In genomic region chr17:21231654-21232053, GRCm38 (mm10) we compare ENCODE assay signal across 9 mouse cellular contexts. TPM values are rescaled to one million over a fixed set of nuclear protein-coding genes. Genes with fewer than 3 reads are reported as not detected.
DNase-seq lines count a peak whose midpoint lies in the region; ATAC-seq and TF ChIP-seq lines count a peak whose summit lies in the region.
"Had no signal": no experiment of that assay in that cellular context is flagged by ENCODE, and none has a peak within 500 bp of the region (broad histone marks: within the 10 kb centered on the region; RNA-seq: fewer than 3 reads in every experiment).

No protein-coding gene starts in this region.

- WGBS in heart, adult 2 months, result 28% methylated on average over 9 of the region's 9 CpGs
- WGBS in heart, embryonic 12.5 days, result 25% methylated on average over 9 of the region's 9 CpGs

- no peak overlapping the region for H3K4me2 ChIP-seq in heart, embryonic 12.5 days
- H3K4me2 ChIP-seq: embryonic facial prominence, embryonic 13.5 days had no signal

- H3K27me3 ChIP-seq in heart, adult 2 months (ENCODE audit: control insufficient read depth, insufficient read depth, low read length), result no peaks in the 10 kb centered on the region
- H3K27me3 ChIP-seq in heart, embryonic 12.5 days (replicated peaks), result no peaks in the 10 kb centered on the region
- H3K27me3 ChIP-seq in E14TG2a.4 (ENCODE audit: insufficient read depth, low read length), result no peaks in the 10 kb centered on the region
- H3K27me3 ChIP-seq: embryonic facial prominence, embryonic 13.5 days had no signal

- no peak for TF ChIP-seq EP300 in heart, adult 2 months (IDR thresholded peaks at IDR 0.05; ENCODE audit: insufficient read depth, low read depth, low read length)

- H3K79me2 ChIP-seq in heart, adult 2 months (replicated peaks; ENCODE audit: control insufficient read depth, insufficient read depth, low read length), result no peaks in the 10 kb centered on the region

- no peak for ATAC-seq in heart, embryonic 12.5 days (ENCODE audit: insufficient number of reproducible peaks, low FRiP score)

- TF ChIP-seq CTCF in heart, adult 2 months (IDR thresholded peaks at IDR 0.05), result peak; percentile 72
- peak; percentile 64 for TF ChIP-seq CTCF in E14TG2a.4 (conservative IDR thresholded peaks at IDR 0.05; ENCODE audit: low read length)

- peaks cover 6% of the 10 kb centered on the region; the same call in 1 of the 2 replicates for H3K9me3 ChIP-seq in heart, embryonic 12.5 days (replicated peaks)
- peaks cover 13% of the 10 kb centered on the region for H3K9me3 ChIP-seq in E14TG2a.4 (ENCODE audit: low read length)

- no peak for TF ChIP-seq POLR2A in heart, adult 2 months (IDR thresholded peaks at IDR 0.05; ENCODE audit: insufficient read depth, low read depth, low read length)

- peak; percentile 15 to 43 for DNase-seq in heart, adult 2 months
- peak; percentile 5 for DNase-seq in cerebellum, adult 8-10 months
- peak; percentile 61 for DNase-seq in heart, postnatal 4 days
- DNase-seq in left cerebral cortex, postnatal 14 days (ENCODE audit: low spot score in 2 of 2), result peak; percentile 46 to 67
- DNase-seq in natural killer cell, adult 2 months (ENCODE audit: low spot score in 2 of 2), result peak; percentile 40 to 56
- peak; percentile 56 for DNase-seq in thymus, postnatal 14 days

- H3K4me1 ChIP-seq in heart, adult 2 months (ENCODE audit: control insufficient read depth, insufficient read depth, low read length), result no peaks in the 10 kb centered on the region
- H3K4me1 ChIP-seq in heart, embryonic 12.5 days (replicated peaks), result no peaks in the 10 kb centered on the region
- H3K4me1 ChIP-seq in E14TG2a.4 (replicated peaks; ENCODE audit: low read depth, low read length), result no peaks in the 10 kb centered on the region
- H3K4me1 ChIP-seq: embryonic facial prominence, embryonic 13.5 days had no signal

- no peaks in the 10 kb centered on the region for H3K36me3 ChIP-seq in heart, adult 2 months (ENCODE audit: control insufficient read depth, insufficient read depth, low read length)
- H3K36me3 ChIP-seq in heart, embryonic 12.5 days, result no peaks in the 10 kb centered on the region
- no peaks in the 10 kb centered on the region for H3K36me3 ChIP-seq in E14TG2a.4 (ENCODE audit: insufficient read depth, low read length)
- H3K36me3 ChIP-seq: embryonic facial prominence, embryonic 13.5 days had no signal

- intact Hi-C loops in heart, adult 2 months (cut with DNase I), result loop anchor here (5.0 to 10.0 kb wide), 2 partner anchors 303 to 346 kb away; partner anchors contain the start of gene Zfp52
- intact Hi-C loops in left cerebral cortex, postnatal 14 days (cut with DNase I), result loop anchor here (5.0 kb wide), 1 partner anchor 191 kb away; the partner anchor contains the start of gene Zfp54

- H3K4me3 ChIP-seq in heart, adult 2 months, result no peak overlapping the region
- no peak overlapping the region for H3K4me3 ChIP-seq in heart, embryonic 12.5 days
- H3K4me3 ChIP-seq in E14TG2a.4 (replicated peaks; ENCODE audit: low read length), result no peak overlapping the region
- H3K4me3 ChIP-seq: embryonic facial prominence, embryonic 13.5 days had no signal

- no peak overlapping the region for H3K9ac ChIP-seq in heart, adult 2 months (ENCODE audit: low read depth, low read length)
- H3K9ac ChIP-seq in heart, embryonic 12.5 days, result no peak overlapping the region
- H3K9ac ChIP-seq: embryonic facial prominence, embryonic 13.5 days had no signal

- H3K27ac ChIP-seq in heart, adult 2 months, result no peak overlapping the region
- H3K27ac ChIP-seq in heart, embryonic 12.5 days (ENCODE audit: poor library complexity, severe bottlenecking), result no peak overlapping the region
- H3K27ac ChIP-seq: embryonic facial prominence, embryonic 13.5 days had no signal

RNA-seq across cellular contexts. Expression of gene Vmn1r234, which starts 5.8 kb away (rescaled TPM):
- not detected for total RNA-seq in heart, adult 2 months (2021)
- polyA plus RNA-seq in heart, adult 2 months (2012; rRNA removed), result not detected in 2 replicates
- not detected in 2 replicates for polyA plus RNA-seq in heart, embryonic 12.5 days (2016; fragmentation: Nextera tagmentation; extraction: Ambion mirVana)
- not detected for total RNA-seq in heart, postnatal 4 days (2021)
- not detected for total RNA-seq in left cerebral cortex, postnatal 14 days (2021)
- polyA plus RNA-seq: embryonic facial prominence, embryonic 13.5 days had no signal

RNA-seq across cellular contexts. Expression of gene Vmn1r235, which starts 24.6 kb away (rescaled TPM):
- not detected for total RNA-seq in heart, adult 2 months (2021)
- polyA plus RNA-seq in heart, adult 2 months (2012; rRNA removed), result not detected in 2 replicates
- not detected in 2 replicates for polyA plus RNA-seq in heart, embryonic 12.5 days (2016; fragmentation: Nextera tagmentation; extraction: Ambion mirVana)
- total RNA-seq in heart, postnatal 4 days (2021), result not detected
- total RNA-seq in left cerebral cortex, postnatal 14 days (2021), result not detected
- polyA plus RNA-seq: embryonic facial prominence, embryonic 13.5 days had no signal

RNA-seq across cellular contexts. Expression of gene Vmn1r236, which starts 51.1 kb away (rescaled TPM):
- not detected for total RNA-seq in heart, adult 2 months (2021)
- not detected in 2 replicates for polyA plus RNA-seq in heart, adult 2 months (2012; rRNA removed)
- not detected in 2 replicates for polyA plus RNA-seq in heart, embryonic 12.5 days (2016; fragmentation: Nextera tagmentation; extraction: Ambion mirVana)
- total RNA-seq in heart, postnatal 4 days (2021), result not detected
- not detected for total RNA-seq in left cerebral cortex, postnatal 14 days (2021)
- polyA plus RNA-seq: embryonic facial prominence, embryonic 13.5 days had no signal

Comparison
In these comparisons a context has a peak if more than half of its experiments do, and no peak if none do; other contexts are left out.
1. DNase-seq: peak in every context shown above with its lines; median percentile 61 in heart, postnatal 4 days; 56 in left cerebral cortex, postnatal 14 days; 56 in thymus, postnatal 14 days; 48 in natural killer cell, adult 2 months; 29 in heart, adult 2 months; 5 in cerebellum, adult 8-10 months.